Mouse (Mus musculus): ENCODE data around the gene N4bp1.

Gene N4bp1

DNA sequence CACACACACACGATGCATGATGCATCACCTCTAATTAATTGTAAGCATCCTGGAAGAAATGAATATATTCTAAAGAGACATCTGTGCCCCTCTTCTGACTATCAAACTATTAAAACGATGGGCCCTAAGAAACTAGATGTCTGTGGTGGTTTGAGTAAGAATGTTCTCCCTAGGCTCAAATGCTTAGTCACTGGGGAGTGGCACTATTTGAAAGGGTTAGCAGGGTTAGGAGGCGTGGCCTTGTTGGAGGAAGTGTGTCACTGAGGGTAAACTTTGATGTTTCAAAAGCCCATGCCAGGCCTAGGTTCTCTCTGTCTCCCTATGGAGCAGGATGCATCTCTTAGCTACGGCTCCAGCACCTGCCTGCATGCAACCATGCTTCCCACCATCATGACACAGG, 10.3 kb upstream of the N4bp1 start:
- no peak for DNase-seq (ENCODE audit: low read depth)

DNA sequence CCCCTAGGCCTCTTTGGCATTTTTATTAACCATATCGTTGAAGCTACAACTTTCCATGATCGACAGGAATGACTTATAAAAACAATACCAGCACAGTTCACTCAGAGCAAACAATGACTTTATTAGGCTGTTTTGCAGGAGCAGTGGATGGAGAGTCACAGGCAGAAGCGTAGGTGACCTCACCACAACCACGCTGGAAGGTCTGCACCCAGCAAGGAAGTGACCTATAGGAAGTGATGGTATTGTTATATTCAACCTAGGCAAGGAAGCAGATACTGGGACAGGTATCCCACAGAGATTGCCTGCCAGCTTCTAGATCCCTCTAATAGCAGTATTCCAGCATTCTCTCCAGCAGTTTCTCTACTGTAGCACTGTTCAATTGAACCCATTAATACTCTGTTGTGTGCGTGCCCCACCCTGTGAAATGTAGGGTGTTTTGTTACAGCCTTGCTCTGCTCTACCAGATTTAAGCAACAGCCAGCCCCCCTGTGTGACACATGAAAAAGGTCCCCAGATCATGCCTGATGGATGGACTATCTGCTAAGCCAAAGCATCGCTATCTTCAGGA, 9.2 kb upstream of the N4bp1 start:
- DNase-seq (ENCODE audit: low read depth): no peak

DNA sequence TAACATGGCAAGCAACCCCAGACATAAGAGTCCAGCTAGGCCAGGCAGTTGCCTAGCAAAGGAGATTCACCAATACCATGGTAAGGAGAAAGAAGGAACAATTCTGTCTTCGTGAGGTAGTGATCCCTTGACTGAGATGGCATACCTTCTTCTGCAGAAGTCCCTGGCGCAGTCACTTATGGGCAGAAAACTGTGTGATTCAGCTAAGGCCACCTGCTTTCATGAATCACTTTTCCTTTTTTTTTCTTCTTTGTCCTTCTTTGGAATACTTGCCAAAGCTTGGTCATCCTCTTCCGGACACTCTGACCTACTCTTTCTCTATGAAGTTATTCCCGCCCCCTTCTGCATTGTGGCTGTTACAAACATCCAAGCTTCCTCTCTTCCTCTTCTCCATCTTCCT, 8.5 kb upstream of the N4bp1 start:
- DNase-seq (ENCODE audit: low read depth): no peak

DNA sequence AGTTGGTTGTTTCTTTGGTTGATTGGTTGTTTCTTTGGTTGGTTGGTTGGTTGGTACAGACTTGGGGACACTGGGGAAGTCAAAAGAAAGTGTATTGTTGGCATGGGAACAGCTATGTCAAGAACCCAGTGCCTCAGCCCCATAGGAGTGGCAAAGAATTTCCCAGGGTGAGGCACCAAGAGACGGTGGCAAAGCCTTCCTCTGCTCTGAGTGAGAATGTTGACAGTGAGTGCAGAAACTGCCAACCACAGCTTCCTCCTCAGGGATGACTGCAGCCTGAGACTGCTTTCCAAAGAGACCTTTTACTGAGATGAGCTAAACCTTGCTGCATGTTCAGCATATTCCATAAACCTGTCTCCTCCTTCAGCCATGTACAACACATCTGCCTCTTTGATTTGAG, 6.5 kb upstream of the N4bp1 start:
- no peak for DNase-seq (ENCODE audit: low read depth)

DNA sequence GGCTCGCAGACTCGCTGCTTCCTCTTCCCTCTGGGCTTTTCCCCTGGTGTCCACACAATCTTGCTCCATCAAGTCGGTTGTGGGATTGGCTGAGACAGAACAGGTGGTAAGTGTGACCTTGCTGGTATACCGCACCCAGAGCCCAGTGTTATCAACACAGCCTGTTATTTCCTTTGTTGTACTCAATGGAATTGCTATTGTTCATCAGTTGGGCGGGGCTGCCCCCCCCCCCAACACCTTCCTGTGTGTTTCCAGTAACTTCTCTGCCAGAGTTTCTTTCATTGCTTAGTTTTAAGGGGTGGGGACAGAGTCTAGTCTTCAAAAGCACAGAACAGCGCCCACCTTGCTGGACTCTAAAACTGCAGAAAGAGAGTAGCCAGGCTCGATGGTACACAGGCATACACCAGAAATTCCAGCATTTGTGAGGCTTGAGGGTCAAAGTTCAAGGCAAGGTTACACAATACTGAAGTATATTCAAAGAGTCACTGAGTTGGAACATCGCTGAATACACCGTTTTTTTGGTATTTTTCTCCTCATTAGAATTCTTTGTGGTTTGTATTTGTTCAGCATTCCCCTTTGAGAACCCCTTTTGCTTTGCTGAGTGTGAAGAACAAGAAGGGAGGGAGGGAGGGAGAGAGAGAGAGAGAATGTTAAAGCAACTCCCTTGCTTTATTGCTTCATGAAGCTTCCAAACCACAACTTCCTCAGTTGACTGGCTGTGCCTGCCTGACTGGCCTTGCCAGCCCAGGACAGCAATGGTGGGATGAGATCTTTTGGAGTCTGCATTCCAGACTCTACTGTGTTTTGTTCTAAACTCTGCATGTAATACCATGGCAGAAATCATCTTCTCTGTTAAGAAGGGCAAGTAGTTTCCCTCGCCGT, 3.2 kb upstream of the N4bp1 start:
- no peak for DNase-seq (ENCODE audit: low read depth)

DNA sequence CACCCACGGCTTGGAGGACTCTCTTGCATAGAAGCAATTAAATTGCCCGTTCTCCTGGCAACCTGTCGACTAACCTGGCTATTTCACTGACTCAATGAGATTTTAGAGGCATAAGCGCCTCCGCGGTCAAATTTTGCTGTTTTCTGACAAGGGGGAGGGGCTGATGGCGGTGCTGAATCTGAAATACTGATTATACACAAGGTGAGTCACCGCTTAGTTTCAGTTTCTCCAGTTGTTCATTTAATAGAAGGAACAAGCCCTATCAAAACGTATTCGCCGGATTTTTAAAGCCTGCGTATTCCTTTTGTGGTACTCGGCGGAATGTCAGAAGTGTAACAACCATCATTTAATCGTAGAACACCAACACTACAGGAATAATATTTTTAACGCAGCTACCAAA, 991 bp downstream of the N4bp1 start:
- DNase-seq (ENCODE audit: low read depth): no peak

DNA sequence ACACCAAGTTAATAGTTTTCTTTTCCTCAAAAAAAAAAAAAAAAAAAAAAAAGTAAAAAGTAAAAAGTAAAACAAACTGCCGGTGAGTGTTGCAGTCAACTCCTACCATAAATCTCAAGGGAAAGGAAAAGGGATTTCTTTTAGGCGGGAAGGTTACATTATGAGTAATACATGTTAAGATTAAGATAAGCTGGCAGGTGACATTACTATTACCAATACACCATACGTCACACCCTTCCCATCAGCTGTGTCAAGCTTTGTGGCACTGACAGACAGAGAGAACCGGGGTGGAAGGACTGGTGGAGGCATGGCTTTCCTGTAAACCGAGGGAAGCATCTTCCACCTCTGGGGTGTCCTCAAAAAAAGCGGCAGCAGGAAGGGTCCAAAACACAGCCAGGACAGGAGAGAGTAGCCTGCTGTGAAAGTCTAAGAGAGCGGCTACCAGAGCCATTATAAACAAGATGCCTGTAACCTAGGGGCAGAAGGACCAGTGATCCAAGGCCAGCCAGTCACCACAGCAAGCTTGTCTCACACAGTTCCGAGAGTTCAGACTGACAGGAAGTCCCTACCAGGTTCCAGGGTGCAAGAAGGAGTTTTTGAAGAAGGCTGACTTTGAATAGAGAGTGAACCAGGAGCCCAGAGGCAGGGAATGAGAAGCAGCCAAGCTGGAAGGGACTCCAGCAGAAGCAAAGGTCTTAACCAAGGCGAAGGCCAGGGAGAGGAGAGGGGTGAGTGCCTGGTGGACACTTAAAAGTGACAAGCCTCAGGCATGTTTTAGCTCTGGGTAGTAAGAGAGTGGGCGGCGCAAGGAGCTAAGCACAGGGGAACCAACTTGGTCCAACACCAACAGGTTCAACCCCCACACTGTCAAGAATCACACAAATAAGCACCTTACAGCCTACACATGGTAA, 2.2 kb downstream of the N4bp1 start:
- DNase-seq (ENCODE audit: low read depth): no peak

DNA sequence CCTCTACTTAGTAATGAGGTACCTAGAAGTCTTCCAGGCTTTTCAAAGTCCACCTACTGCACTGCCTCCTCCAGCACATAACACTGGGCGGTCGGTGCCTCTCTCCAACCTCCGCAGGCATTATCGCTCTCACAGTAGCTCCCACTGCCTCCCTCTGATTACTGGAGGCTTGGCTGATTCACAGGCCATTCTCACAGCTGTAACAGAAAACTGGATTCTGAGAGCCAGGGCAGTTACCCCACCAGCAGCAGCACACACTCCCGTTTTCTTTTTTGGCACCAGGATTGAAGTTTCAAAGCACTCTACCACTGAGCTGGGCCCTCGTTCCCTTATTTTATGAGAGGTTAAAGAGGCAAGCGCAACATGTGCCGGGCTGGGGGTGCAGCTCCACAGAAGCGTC, 3.1 kb downstream of the N4bp1 start:
- no peak for DNase-seq (ENCODE audit: low read depth)

DNA sequence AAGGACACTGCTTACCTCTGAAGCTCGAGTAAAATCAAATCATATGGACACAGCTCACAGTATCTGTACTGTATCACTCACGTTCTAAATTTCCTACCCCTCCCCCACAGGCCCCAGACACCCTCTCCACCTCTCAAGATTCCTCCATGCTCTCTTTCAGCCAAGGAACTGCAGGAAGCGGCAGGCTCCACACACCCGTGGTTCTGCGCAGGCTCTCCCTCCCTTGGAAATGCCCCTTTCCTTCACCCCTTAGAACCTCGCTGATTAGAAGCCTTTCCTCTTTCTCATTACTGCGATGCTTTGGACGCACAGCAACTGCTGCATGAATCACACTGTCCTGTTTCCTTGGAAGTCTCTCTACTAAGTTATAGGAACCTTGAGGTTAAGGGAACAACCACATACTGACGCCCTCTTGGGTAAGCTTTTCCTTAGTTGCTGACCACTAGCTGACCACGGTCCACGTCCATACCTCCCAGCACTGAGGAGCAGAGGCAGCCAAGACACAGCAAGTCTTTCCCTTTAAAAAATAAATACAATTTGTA, 3.9 kb downstream of the N4bp1 start:
- no peak for DNase-seq (ENCODE audit: low read depth)

DNA sequence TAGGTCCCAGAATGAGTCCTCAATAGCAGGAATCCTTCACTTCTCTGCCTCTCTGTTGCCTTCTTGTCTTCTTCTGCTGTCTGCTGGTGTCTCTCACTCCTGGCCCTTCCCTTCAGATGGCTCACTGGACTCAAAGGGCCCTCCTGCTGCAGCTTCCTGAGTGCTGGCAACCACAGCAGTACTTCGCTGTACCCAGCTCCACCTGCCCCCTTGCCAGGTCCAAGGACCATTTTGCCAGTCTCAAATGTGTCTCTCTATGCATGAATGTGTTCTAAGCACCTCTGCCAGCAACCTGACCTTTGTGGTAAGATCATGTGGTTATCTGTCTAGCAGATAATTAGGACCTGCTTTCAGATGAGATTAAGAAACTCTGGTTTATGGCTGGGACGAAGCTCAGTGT, 8.2 kb downstream of the N4bp1 start:
- no peak for DNase-seq (ENCODE audit: low read depth)

DNA sequence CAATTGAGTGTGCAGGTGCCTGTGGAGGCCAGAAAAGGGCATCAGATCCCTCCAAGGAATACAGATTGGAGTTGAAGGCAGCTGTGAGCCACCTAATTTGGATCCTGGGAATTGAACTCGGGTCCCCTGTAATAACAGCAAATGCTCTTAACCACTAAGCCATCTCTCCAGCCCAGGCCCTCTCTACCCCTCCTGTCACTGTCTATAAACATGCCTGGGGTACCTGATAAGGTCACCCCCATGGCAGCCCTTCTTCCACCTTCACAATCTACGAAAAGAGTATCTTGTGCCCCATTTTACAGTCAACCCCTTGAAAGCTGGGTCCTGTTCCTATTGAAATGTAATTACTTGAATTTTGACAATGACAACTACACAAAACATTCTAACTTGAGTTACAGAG, 11.0 kb downstream of the N4bp1 start:
- DNase-seq (ENCODE audit: low read depth): no peak

DNA sequence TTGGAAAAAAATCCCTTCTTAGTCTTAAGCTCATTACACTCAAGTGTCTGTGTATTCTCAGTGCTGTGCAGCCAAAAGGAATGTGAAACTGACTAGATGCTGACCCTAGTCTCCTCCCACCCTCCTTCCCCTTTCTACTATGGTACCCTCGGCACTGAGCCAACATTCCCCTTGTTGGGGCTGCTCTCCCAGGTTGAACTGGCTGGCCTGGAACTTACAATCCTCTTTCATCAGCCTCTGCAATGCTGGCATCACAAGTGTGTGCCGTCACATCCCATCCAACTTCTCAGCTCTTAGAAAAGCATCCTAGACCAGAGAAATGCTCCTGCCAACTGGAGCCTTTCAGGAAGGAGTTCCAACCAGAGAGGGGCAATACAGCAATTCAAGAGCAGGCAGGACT, 11.9 kb downstream of the N4bp1 start:
- no peak for DNase-seq (ENCODE audit: low read depth)

DNA sequence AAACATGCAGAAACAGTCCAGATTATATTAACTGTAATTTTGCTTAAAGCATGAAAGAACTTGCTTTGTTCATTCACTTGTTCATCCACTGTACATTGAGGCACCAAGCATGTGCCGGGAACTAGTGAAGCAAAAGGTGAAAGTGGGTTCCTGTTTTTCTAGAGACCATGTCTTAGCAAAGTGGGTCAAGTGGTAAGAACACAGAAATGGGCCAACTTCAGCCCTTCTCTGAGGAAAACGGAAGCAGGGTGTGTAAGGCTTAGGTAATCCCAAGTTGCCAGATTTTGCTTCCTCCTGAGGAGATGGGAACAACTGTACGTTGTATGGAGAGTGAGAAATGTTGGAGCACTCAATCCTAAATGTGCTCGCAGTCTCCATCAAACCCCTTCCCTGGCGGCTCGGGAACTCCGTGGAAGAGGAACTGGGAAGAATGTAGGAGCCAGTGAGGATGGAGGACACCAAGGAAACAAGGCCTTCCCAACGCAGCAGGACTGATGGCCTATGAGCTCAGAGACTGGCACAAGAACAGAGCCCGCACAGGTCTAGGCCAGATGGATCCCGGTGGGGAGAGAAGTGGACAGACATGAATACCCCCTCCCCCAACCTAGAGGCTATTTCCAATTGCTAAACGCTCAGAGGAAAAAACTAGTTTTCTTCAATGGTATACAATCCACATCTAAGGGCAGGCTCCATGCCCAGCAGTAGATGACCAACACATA, 12.8 kb downstream of the N4bp1 start:
- no peak for DNase-seq (ENCODE audit: low read depth)

DNA sequence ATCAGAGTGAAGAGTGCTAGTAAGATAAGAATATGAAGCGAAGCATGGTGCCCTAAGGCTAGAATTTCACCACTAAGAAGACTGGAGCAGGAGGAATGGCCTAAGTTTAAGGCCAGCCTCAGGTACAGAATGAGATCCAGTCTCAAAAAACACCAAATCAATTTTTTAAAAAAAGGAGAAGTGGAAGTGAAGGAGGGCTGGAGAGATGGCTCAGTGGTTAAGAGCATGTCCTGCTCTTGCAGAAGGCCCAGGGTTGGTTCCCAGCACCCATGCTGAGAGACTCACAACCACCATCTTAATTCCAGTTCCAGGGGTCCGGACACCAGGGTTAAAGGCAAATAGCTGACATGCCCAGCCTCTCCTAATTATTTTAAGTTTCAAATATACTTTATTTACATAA, 13.6 kb downstream of the N4bp1 start:
- DNase-seq (ENCODE audit: low read depth): no peak

DNA sequence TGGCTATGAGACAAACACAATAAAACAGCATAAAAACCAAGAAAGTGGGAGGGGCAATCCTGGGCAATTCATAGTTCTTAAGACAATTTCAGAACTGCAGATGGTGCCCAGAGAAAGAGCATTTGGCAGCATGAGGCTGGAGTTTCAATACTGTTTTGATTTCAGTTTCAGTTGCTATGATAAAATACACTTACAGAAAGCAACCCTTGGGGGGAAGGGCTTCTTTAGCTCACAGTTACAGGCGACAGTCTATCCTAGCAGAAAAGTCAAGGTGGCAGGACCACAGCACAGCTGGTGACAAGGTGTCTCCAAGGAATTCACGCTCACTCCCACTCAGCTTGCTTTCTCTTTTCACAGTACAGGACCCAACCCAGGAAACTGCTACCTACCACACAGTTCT, 14.3 kb downstream of the N4bp1 start:
- no peak for DNase-seq (ENCODE audit: low read depth)

DNA sequence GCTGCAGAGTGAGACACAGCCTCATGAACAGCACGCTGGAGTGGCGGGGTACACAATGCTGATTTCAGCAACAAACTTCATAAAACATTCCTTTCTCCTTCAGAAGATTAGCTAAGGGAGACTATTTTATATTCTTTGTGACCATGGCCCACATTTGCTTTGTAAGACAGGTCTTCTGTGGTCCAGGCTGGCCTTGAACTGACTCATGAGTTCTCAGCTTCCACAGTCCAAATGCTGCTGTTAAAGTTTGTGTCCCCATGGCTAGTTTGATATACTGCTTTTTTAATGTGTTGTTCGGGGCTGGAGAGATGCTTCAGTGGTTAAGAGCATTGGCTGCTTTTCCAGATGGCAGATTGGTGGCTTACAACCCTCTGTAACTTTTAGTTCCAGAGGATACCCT, 17.0 kb downstream of the N4bp1 start:
- no peak for DNase-seq (ENCODE audit: low read depth)

DNA sequence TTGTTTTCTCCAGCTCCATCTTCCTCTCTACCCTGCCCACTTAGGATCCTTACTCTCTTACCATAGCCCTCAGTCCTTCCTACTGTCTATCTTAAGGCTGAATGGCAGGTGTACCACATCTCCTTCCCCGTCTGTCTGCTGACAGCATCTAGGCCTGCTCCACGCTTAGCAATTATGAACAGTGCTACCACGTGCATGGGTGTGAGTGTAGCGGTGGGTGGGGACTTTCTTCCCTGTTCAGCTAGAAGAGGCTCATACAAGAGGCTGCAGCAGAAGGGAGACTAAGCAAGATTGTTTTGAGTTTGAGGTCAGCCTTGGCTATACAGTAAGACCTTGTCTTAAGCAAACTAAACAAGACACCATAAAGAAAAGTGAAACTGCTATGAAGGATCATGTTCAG, 20.3 kb downstream of the N4bp1 start:
- DNase-seq (ENCODE audit: low read depth): no peak

DNA sequence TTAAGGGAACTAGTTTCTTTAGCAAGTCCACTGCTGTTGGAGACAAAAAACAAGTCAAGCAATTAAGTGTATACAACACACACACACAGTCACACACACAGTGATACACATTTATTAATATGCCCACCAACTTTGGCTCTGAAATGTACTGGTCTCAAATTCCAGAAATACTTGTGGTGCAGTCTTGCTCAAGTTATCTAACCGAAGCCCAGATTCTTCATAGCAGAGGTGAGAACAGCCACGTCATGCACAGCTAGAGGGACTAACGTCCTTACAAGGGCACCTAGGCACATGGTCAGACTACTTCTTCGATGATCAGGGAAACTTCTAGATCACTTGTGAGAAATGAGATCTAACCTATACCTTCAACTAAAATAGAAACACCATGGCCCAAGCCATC, 22.2 kb downstream of the N4bp1 start:
- DNase-seq (ENCODE audit: low read depth): no peak

DNA sequence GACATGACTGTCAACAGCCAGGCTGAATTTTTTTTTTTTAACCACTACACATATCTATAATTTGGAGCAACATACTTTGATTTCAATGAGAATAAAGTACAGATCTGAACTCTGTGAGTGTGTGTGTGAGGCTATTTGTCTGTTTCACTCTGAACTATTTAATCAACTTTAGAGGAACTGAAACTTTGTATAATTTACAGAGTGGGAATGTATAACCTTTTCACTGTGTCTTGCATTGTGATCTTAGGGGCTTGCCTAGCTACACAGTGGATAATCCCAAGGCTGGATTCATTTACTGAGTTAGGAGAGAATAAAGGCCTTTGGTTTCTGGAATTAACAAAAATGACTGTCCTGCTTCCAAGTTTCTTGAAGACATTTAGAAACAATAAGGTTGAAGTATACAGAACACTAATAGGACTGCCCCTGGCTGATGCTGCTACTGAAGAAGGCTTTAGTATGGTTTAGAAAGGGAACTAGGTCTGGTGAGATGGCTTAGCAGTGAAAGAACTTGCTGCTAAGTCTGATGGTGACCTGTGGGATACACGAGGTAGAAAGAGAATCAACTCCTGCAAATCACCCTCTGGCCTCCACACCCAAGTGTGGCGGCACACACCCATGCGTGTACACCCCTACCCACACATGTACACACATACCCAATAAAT, 22.8 kb downstream of the N4bp1 start:
- no peak for DNase-seq (ENCODE audit: low read depth)

DNA sequence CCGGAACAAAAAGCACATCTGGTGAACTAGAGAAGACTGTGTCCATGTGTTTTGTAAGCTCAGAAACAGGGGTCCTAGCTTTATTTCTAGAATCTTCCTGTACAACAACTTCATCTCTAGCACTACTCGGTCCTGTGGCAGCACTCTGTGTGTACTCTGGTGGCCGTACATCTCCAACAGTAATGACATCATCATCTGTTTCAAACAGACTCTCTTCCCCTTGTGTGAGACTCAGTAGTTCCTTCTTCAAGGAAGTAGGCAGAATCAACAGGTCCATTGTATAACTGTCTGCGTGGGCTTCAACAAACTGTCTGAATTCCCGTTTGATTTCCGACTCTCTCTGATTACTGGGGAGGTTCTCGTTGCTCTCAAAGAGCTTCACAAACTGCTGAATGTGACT, 23.5 kb downstream of the N4bp1 start:
- DNase-seq (ENCODE audit: low read depth): no peak

DNA sequence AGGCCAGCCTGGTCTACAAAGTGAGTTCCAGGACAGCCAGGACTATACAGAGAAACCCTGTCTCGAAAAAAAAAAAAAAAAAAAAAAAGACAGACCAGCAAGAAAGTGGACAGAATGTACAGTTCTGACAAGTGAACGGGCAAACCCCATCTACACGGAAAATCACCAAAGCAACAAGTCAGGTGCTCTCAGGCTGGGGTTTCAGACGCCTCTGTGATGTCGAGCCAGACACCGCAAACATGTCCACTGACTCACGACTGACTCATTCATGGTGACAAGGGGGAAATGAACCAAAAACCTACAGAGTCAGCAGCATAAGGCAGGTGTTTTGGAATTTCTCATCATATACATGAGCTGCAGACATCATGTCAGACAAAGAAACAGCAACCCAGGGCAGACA, 28.8 kb downstream of the N4bp1 start:
- no peak for DNase-seq (ENCODE audit: low read depth)

DNA sequence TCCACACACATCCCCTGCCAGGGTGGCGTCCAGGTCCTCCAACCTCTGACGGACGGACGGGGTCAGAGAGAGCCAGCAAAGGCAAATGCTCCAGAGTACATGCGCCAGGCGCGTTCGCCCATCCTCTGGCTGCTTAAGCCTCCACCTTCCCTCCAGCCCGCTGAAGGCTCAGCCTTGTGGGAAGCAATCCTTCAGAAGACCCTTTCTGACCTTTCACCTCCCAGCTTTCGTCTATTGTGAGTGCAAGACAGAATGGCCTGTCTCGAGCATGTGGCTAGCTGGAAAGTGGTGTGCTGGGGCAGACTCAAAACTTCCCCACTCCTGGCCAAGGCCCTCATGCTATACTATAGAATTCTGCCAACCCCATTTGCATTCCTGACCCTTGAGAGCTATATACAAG, 30.4 kb downstream of the N4bp1 start:
- no peak for DNase-seq (ENCODE audit: low read depth)
